Mouse (Mus musculus): ENCODE data around the gene Cpeb3.

GRCm38 (mm10) chr19:37133666-37134065, 74.7 kb downstream of the Cpeb3 start:
- no peak for TF ChIP-seq POLR2A (IDR thresholded peaks at IDR 0.05; ENCODE audit: low read depth, low read length)
- TF ChIP-seq CTCF (IDR thresholded peaks at IDR 0.05; ENCODE audit: borderline replicate concordance, insufficient read depth, low read length): no peak
